Mouse (Mus musculus): Measurements from ENCODE around the gene Bcl11b. TPM values are rescaled to one million over a fixed set of nuclear protein-coding genes. Genes with fewer than 3 reads are reported as not detected.

Gene Bcl11b
- total RNA-seq, 2 experiments from 2014 or later, result 0.54 to 0.56 TPM

DNA sequence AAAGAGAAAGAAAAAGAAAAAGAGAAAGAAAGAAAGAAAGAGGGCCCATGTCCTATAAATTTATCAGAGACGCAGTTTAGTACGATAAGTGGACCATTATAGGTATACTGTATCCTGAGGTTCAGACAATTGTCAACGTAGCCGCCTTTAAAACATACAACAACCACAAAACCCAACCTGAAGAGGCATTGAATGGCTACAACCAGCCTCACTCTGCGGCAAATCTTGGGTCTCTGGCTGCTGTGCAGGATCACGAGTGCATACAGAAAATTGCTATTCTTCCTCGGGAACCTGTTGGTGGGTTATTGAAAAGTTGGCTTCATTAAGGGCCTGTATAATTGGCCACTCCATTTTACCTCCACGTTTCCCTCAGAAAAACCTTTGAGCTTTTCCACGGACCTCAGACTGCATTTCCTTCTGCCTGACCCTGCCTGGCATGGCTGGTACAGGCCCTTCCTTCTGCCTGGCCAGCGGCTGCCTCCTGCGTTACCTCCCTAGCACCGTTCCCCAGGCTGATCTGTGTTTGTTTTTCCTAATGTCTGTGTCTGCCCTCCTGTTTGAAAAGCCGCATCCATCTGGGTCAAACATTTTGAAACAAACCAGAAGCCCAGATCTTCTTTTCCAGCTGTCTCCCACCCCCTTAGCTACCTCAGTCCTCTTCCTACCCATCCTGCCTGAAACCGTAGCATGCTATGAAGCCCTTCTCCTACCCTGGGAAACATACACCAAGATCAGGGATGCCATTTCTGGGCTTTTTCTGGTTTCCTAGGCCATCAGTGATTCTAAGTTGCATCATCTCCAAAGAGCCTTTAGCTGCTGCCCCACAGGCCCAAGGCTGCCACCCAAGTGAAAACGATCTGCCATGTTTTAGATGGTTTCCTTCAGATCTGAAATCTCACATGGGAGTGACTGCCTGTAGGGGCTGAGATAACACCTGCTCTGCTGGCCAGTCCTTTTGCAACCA lies 3.4 kb downstream of the Bcl11b start:
- no peak for DNase-seq (ENCODE audit: low spot score in 2 of 2)

DNA sequence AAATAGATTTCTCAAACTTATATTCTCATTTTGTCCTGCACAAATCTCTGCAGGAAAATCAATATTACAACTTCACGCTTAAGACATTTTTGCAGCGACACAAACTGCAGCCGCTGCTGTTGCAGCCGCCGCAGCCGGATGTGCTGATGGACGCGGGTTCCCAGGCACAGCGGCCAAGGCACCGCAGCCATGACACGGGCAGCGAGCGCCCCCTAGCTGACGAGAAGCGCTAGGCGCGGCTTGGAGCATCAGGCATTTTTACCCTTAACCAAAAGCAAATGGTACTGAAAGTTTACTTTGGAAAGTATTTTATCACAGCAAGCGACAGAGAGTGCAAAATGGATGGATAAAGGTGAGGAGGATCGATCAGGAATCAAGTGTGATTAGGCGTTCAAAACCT lies 4.7 kb downstream of the Bcl11b start:
- peak; percentile 74 to 80 for DNase-seq (ENCODE audit: low spot score in 2 of 2)

DNA sequence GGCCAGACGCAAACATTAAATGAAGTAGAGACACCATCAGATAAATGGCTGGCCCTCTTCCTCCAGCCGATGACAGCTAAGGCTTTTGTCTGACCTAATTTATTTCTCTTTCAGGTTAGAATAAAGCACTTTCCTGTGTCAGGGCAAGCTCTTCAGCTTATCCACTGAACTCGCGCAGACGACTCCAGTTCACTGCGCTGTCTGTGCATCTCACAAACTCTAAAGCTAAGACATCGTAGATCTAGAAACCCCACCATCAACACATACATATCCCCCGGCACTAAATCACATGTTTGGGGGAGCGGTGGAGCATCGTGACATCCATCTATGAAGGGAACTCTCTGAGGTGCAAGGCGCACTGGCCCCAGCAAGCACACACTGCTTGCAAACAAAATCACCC lies 5.5 kb downstream of the Bcl11b start:
- DNase-seq (ENCODE audit: low spot score in 2 of 2), result no peak

DNA sequence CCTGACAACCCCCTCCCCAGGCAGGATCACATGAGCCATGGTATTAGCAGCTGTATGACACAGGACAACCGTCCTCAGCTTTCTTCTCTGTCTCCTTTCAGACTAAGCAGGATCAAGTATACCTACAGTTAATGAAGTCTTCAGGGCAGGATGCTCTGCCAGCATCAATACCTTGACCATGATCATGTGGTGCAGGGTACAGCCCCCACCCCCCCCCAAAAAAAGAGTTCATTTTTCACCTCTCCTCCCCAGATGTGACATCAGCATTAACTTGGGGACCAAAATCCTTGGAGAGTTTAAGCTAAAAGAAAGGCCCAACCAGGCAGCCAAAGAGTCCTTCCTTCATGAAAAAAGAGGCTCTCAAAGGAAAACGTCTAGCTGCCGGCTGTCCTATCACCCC lies 6.2 kb downstream of the Bcl11b start:
- no peak for DNase-seq (ENCODE audit: low spot score in 2 of 2)

DNA sequence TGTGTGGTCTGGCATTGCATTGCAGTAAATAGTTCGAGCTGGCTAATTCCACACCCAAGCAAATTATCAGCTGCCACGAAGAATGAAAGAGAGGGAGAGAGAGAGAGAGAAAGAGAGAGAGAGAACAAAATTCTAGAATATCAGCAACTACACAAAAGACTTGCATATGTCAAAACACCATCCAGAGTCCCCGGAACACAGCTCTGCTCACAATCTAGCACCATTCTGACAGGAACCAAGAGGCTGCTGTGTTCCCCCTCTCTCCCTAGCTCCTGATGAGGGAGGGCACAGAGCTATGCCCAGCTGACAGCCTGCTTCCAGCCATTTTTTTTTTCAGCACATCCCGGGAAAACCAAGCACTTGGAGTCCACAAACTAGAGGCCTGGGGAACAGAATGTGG lies 6.6 kb downstream of the Bcl11b start:
- no peak for DNase-seq (ENCODE audit: low spot score in 2 of 2)

DNA sequence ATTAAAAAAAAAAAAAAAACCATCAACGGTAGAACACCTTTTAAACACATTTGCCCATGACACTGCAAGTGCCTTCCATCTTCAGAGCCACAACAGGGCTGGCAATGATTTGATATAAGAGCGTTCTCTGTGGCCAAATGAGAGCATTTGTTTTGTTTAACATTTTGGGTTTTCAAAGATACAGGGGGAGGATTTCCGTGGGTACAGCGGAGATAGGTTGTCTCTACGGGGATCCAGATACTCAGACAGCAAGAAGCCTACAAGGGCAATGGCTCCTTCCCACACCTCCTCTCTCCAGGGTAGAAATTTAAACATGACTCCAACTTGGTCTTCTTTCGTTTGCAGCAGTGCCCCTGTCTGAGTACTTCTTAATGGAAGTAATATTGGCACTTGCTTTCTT lies 7.2 kb downstream of the Bcl11b start:
- DNase-seq (ENCODE audit: low spot score in 2 of 2), result no peak

DNA sequence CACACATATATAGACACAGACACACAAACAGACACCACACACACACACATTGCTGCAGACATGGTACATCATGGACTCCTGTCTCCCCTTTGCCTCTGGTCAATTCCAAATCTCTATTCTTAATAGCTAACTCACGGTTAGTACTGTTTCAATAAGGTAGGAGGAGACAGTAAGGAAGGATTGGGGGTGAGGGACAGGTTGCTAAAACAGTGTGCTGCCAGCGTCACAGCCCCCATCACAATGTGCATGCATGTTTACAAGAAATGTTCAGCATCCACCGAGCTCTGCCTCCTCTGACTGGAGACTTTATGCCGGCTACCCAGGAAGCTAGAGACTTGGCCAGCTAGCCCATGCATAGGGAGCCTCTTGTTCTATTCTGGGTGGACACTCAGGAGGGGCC lies 9.0 kb downstream of the Bcl11b start:
- no peak for DNase-seq (ENCODE audit: low spot score in 2 of 2)

DNA sequence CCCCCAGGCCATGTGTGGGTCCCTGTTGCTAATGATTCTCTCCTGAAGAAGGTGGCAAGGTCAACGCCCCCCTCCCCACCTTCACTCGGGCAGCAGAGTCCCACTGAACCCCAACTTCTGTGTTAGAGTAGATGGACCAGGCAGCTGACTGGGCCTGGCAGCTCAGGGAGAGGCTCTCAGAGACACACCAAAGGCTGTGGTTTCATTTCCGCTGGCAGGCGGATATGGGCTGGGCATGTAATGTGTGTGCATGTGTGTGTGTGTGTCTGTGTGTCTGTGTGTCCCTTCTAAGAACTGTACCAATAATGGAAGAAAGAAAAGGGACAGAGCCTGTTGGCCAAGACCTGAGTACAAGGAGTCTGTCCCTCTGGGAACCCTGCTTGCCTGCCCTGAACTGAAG lies 10.4 kb downstream of the Bcl11b start:
- no peak for DNase-seq (ENCODE audit: low spot score in 2 of 2)

DNA sequence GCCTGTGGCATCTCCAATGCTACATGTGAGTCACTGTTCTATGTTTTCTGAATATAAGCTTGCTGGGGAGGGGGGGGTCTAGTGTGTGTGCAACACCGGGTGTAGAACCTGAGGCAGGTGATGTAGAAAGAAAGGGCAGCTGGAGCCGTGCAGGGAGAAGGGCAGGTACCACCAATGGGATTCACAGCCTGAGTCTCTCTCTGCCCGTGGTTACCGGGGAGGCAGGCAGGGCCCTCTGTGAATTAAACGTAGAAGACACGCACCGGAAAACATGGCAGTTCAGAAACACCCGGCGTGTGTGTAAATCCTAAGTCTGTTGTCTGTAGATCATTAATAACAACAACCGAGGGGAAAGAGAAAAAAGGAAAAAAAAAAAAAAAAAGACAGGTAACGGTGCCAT lies 12.2 kb downstream of the Bcl11b start:
- no peak for DNase-seq (ENCODE audit: low spot score in 2 of 2)

DNA sequence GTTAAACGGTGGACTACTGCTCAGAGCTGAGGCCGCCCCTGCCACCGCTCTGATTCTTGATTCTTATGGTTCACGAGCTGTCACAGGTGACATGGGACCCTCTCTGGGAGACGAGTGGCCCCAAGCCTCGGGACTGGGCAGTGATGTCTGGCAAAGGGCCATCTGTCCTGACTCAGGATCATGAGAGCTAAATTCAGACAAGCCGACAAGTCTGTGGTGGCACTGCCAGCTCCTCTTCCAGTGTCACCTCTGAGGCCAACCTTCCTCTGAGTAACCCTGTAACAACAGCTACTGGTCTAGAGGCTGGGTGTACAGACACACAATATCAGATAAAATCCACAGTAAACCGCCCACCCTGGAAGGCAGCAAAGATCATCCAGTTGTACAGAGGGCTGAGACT lies 20.2 kb downstream of the Bcl11b start:
- no peak for DNase-seq (ENCODE audit: low spot score in 2 of 2)

DNA sequence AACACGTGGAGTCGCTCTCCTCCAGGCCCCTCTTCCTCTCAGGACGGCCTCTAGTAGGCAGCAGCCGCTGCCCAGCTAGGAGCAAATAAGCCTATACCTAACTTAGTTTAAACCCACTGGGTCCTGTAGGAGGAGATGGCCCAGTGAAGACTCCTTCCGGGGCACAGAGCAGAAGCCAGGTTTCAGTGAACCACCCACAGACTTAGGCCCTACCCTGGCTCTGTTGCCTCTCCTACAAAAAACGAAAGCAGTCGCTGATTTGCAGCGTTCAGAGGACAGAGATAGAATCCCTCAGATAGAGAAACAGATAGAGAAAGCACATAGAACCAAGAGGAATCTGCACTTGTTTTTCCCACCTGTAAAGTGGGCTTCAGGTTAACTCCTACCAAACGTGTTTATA lies 21.1 kb downstream of the Bcl11b start:
- DNase-seq (ENCODE audit: low spot score in 2 of 2), result no peak

DNA sequence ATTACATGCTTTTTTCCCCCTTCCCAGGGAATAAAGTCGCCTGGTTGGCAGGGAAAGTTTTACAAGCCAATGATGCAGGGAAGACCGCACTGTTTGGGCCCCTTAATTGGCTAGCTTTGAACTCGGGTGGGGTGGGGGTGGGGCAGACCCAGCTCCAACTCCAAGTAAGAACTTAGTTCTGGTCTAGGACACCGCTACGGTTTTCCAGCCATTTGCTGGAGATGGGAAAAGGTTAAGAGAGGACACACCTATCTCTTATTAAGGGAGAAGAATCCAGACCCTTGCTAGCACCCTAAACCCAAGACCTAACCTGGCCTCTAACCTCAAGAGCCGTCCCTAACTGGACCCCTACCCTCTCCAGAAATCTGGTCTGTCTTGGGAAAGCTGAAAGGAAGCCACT lies 22.2 kb downstream of the Bcl11b start:
- no peak for DNase-seq (ENCODE audit: low spot score in 2 of 2)

DNA sequence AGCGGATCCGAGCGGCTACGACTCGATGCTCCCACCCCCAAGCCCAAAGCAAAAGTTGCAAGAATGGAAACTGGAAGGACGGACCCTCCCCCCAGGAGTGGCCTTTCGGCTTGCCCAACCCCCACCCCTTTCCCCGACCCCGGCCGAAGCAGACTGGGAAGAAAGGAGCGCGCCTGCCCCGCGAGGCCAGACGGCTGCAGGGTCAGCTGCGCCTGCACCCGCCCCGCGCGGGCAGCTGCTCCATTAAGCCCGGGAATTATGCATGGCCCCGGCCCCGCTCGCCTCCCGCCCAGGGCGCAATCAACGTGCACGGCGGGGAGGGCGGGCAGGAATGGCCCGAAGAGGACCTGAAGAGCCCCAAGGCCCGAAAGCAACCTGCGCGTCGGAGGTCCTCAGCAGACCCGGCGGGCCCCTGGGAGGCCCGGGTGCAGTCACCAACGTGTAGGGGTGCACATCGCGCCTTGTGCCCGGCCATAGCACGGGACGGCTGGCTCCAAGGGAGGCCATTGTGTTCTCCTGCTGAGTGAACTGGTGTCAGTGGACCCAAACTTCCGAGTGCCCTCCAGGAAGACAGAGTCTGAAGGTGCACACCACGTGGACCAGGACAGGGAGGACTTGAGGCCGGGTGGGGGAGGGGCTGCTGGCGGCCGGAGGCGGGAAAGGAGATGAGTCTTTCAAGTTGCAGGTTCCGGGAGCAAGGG lies 23.0 kb downstream of the Bcl11b start:
- DNase-seq (ENCODE audit: low spot score in 2 of 2), result no peak

DNA sequence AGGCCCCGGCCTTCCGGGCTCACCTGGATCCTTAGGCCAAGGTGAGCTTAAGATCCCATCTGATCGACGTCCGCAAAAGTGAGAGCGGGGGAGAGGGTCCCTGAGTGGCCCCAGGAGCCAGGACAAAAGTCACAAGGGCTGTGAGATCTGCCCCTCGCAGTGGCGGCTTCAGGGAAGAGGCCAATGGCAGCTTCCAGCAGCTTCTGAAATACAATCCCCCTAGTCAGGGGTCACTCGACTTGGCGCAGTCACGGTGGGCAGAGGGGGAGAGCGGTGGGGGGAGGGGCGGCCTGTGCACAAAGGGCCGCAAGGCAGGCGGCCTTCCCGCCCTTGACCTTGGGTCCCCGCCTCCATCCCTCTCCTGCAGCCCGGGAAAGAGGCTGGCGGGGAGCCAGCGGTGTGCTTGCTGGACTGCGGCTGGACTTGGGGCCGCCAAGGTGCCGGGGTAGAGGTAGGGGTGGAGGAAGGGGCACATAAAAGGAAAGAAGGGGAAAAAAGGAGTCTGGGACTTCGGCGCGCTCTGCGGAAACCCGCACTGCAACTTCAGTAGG lies 23.6 kb downstream of the Bcl11b start:
- no peak for DNase-seq (ENCODE audit: low spot score in 2 of 2)

DNA sequence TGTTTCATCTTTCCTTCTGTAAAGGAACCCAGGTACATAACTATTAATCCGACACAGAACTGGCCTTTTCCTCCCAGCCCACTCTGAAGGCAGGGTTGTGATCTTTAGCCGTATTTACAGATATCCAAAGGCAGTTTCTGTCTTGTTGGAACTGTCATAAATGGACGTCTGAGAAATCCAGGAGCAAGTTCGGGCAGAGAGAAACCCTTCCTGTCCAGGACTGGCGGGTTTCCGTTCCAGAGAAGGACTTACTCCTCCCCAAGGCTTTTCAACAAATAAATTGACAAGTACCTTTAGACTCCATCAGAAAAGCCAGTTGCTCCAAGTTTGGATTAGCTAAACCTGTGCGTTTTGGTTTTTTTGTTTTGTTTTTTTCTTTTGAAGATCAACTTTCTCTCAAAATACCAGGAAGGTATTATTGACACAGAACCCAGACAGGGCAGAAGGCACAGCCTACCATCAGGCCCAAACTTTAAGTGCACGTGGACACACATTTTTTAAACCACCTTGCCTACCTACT lies 24.6 kb downstream of the Bcl11b start:
- no peak for DNase-seq (ENCODE audit: low spot score in 2 of 2)

DNA sequence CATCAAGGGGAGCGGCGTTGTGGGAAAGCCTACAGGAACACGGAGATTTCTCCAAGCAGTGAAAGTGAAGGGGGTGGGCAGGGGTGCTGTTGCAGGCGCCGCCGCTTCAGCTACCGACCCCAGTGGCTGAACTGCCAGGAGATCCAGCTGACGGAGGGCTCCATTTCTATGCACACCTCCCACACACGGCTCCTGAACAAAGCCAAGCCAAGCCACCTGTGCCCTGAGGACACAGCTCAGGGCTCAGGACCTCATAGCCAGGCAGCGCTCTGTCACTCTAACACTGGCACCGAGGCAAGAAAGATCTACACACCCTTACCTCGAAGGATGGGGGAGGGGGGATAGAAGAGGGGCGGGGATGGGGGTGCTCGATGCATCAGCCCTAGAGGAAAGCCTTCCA lies 25.3 kb downstream of the Bcl11b start:
- no peak for DNase-seq (ENCODE audit: low spot score in 2 of 2)

DNA sequence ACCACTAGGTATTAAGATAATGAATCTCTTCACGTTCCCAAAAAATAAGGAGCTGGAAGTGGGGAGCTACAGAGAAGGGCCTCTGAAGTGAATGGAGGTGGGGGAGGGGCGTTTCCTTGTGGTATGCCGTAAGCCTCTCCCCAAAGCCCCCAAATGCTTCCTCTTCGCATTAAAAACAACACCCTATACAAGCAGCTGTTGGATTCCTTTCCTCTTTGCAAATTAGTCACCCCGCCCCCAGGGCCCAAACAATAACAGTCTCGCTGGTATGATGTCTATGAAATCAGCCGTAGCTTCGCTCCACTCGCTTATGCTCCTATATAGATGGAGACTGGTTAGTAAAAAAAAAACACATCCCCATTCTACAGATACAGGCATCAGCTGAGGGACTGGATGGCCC lies 25.9 kb downstream of the Bcl11b start:
- no peak for DNase-seq (ENCODE audit: low spot score in 2 of 2)

DNA sequence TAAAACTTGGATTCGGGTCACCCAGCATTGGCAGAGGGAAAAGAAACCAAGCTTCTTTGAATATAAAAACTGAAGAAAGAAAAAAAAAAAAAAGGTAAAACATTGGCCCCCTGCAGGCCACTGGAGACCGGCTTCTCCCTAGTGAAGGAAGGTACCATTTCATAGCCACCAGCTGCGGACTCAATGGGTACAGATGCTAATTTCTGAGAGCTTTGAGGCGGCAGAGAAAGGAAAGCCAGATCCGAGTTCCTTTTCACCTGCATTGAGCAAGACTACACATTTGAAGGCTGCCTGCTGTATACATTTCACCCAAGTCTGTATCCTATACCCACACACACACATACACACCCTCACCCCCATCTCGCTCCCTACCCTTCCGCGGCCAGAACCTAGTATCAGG lies 26.3 kb downstream of the Bcl11b start:
- DNase-seq (ENCODE audit: low spot score in 2 of 2), result no peak

DNA sequence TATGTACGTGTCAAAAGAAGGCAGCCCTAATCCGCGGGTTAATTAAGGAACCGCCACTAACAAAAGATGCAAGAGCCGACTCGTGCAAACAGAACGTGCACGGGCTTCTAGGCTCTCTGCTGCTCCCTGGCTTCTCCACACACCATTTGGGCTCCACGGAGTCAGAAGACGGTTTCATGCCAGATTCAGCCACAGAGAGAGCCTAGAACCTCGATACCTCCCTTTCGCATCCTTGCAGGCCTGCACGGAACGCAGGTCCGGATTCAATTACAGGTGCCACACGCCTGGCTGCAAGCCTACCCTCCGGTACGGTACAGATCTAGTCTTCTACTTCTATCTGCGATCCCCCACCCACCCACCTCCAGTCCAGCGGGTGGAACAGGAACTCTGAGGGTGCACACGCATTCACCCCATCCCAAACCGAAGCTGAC lies 26.8 kb downstream of the Bcl11b start:
- DNase-seq (ENCODE audit: low spot score in 2 of 2), result no peak

DNA sequence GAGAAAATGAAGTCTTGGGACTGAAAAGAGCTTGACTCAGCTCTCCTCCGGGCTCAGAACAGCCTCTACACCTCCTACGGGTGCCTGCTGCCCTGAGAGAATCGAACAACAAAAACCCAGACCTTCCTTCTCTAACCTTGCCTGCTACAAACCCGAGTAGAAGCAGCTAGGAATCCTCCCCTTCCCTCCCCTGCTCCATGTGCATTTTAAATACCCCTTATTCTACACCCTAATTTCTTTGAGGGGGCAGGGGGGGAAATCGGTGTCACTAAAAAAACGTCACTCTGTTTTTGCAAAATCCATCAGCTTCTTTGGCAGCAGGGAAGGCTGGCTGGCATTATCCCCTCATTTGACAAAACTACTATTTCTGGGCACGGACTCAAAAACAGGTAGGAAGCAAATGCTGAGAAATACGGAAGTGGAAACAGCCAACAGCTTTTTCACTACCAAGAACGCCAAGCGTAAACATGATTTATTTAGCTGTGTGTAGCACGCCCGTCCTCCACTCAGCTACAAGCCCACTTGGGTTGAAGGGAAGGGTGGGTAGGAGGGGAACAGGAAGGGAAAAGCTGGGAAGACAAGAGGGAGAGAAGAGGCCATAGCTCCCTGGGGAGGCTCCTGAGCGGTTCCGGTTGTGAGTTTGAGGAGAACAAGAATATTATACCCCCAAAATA lies 27.4 kb downstream of the Bcl11b start:
- no peak for DNase-seq (ENCODE audit: low spot score in 2 of 2)

DNA sequence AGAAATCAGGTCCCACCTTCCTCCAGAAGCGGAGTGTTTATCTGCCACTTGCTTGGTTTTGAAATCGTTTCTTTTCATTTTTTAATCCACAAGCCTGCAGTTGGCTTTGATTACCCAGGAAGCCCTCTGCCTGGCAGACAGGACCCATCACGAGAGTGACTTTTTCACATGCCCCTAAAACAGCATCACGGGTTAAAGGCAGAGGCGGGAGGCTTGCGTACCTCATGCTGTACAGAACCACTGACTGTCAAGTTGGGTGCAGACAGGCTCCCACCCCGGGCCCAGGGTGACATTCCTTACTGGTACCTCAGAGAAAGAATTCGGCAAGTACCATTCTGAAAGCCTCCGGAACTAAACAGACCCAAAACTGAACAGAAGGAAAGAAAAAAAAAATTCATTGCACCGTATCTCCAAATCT lies 27.9 kb downstream of the Bcl11b start:
- DNase-seq (ENCODE audit: low spot score in 2 of 2), result no peak
